Mouse (Mus musculus) kidney, adult 2 months (tissue): ENCODE results near the gene Tmem184a.

ENCODE experiments used
- CTCF ChIP-seq: fragments of 200-500 bp; conservative IDR thresholded peaks from 2 replicates; pipeline ENCODE4 v1.5.1; 2011; ENCODE audit warnings: low read depth, mild to moderate bottlenecking, control low read depth, low read length, moderate library complexity, mixed read lengths; ENCODE audit not compliant: insufficient read depth, insufficient read length
- POLR2A ChIP-seq: fragments of 200-500 bp; IDR thresholded peaks from one replicate; pipeline ENCODE4 v1.6.1; 2011; ENCODE audit warnings: low read depth, low read length, control low read depth

GRCm38 (mm10) chr5:139829384-139829783, 9.7 kb upstream of the Tmem184a start:
- TF ChIP-seq CTCF (no peak), POLR2A (no peak)
